Mouse (Mus musculus): ENCODE results near the gene Them7.

Gene Them7

DNA sequence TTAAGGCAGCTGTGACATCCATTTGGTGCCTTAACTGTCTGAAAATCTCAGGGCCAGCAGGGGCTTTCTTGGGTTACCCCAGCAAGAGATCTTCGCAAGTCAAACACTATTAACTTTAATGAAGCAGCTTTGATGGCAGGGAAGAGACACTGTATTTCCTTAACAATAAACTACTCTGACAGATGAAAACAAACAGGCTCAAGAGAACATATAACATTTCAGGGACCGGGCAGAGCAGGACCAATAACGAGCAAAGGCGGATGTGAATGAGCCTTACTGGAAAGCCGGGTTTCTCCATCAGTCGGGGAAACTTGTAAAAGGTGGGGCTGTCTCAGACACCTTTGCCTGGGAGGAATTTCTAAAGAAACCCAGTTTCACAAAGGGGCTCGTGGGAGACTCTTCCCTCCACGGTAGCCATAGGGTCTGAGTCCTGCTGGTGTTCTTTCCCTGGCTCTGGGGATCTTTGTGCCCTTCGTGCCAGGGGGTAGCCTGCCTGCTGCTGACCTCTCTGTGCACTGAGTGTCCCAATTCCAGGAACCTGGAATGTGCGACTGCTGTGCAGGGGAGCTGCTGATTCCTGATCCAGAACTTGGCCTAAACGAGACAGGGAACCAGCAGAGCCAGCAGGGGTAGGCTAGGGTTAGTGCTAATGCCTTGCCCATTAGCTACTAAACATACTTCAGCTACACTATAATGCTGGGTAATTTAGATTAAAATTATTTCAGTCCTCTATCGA is 11.4 kb downstream of the Them7 start:
- DNase-seq: peak; percentile 72

DNA sequence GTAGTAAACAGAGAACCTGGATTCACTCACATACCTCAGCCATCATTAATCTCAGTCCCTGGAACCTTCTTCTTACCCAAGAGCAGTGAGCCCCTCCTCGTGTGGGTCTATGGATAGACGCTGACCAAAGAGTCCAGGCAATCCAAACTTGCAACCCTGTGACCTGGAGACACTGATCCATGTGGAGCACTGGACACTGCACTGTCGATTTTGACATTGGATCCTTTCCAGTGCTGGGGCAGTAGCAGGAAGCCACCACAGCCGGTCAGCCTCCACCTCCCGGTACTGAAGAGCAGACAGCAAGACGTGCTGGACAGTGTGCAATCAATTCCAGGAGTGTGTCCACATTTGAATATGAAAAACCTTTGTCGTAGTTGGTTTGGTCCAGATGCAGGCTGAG is 13.3 kb downstream of the Them7 start:
- DNase-seq: no peak

DNA sequence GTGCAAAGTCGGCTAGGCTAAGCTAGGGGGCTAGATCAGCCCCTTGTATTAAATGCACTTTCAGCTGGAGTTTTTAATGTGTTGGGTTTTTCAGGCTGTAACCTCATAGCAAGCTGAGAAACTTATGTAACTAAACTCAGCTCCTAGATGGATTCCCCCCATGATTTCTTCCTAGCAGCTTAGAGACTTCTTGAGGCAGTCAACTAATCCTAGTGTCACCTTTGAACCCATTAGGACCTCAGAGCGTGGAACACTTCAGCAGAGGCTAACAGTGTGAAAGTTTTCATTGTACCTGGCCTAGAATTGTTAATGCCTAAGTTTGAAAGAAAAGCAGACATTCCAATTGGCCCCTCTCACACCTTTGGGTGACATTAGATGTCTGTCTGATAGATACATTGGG is 13.7 kb downstream of the Them7 start:
- no peak for DNase-seq

DNA sequence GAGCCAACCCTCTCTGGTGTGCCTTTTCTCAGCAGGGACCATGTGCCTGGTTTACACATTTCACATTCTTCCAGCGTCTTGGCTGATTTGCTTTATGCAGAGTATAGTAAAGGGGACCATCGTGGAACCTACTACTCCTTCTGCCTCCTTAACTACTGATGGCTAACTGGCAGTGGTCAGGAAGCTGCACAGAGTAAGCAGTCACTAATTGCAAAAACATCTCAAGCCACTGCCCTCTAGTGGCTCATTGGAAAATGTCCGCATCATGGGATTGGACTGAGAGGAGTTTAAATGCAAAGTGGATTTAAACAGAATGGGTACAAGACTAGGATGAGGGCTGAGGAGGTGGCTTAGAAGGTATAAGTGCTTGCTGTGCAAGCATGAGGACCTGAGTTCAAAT is 14.7 kb downstream of the Them7 start:
- DNase-seq: peak; percentile 49

DNA sequence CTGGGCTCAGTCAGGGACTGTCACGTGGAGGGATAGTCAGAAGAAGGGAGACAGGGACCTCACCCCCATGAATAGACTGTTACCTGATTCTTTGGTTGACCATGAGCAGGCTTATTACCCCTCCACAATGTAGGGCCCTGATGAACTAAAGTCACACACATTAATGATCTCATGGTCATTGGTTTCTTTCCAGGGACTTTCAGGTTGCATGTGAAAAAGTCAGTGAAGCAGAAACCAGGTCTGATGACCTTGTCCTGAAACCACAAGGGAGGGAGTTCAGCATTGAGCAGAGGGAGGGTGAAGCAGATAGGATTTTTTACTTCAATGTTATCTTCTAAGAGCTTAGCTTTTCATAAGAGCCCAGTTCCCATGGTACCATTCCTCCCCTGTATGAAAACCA is 16.5 kb downstream of the Them7 start:
- no peak for DNase-seq

DNA sequence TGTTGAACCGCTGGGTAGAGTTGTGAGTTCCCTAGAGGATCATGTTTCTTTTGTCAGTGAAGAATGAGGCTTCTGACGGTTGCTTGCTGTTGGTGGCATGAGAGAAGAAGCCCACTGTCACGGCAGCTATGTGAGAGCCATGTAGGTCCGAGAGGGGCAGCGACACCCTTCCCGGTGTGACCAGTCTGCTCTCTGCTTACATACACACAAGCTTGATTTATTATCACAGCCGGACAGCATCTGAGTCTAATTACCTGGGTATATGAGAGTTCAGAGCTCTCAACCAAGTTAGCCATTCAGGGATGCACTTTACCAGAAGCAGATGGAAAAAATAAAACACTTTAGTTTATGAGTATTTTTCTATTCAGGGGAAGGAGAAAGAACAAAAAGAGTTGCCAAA is 18.8 kb downstream of the Them7 start:
- DNase-seq: no peak

DNA sequence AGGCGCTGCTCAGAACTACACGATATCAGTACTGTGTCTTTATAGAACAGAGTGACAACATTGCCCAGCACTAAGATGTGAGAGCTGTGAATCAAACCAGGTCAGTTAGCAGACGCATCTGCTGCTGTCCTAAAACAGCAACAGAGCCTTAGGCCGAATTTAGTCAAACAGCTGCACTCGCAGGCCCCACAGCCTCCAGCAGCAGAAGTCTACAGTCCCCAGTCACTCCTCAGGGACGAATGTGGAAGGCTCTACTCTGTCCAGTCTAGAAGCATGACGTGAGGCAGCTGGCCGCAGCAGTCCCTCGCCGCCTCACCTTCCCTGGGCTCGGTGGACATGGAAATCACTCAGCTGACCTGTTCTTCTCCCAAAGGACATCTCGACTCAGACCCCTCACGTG is 20.6 kb downstream of the Them7 start:
- no peak for DNase-seq

DNA sequence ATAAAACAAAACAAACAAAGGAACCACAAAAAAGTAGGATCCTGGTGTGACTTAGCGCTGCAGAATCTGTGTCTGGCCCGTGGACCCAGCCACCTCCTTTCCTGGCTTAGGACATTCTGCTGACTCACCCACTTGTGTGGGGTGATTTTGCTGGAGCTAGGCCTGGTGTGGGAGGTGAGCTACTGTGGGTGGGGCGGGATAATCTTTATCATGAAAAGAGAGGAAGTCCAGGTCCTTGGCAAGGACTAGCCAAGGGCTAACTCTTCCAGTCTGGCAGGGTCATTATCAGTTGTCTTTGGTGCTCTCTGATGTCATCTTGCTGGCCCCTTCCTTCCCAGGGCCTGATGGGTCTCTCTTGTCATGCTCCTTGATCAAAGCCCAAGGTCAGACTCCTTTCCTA is 27.9 kb downstream of the Them7 start:
- no peak for DNase-seq

DNA sequence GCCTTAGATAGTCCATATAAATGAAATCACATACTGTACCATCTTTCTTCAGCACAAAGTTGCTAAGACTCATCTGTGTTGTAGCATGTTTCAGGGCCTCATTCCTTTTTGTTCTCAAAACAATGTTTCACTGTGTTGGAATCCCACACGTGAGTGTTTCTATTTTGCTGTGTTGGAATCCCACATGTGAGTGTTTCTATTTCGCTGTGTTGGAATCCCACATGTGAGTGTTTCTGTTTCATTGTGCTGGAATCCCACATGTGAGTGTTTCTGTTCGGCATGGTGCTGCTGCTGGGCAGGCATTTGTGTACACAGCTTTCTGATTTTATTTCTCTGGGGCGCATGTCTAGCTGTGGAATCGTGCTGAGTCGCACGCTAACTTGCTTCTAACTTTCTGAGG is 28.7 kb downstream of the Them7 start:
- DNase-seq: no peak

DNA sequence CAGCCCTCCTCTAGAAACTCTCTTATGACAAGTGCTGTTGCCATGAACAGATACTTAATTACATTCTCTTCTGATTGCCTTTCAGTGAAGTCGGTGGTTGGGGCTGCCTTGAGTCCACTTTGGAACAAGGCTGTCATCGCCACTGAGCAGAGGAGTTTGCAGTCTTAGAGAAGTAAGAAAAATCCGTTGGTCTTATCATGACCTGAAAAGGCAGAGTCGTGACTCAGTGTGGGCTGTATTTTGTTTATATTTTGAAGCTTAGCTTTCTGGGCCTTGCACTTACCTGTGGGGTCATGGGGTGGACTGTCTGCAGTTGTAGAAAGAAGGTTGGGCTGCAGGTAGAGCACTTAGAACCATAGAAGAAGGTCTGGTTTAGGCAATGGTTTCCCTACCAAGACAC is 31.3 kb downstream of the Them7 start:
- no peak for DNase-seq

DNA sequence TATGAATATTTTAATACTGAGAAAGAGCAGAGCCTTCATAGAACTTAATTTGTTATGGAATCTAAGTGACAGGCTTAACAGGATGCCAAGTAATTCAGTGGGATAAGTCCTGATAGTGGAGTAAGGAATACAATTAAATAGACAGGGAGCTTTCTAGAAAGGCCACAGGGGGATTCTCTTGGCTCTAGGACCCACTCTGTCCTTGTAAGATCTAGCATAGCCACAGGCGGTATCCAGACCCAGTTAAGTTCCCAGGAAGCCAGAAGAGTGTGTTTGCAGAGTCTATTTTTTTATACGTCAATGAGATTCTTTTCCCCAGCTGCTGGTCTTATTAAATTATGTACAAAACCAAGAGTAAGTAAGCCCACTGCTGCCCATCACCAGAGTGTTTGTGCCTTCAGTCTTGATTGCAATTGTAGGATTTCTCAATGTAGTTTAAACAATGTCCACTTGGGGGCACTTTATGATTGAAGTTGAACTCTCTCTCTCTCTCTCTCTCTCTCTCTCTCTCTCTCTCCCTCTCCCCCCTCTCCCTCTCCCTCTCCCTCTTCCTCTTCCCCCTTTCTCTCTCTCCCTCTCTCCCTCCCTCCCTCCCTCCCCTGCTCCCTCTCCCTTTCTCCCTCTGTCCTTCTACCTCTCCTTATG is 32.4 kb downstream of the Them7 start:
- no peak for DNase-seq

DNA sequence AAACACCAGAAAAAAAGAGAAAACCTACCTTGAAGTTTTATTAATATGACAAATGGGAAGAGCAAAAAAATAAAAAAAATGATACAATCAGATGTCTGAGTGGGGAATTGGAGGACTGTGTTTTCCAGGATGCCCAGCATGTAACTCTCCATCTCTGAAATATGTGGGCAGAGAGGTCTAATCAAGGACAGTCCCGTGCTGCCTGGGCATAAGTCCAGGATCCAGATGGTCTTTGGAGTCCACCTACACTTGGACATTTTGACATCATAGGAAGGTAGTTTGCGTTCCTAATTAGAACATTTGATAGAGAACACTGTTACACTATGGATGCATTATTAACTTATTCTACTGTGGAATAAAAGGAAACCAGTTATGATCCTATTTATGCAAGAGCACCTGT is 33.3 kb downstream of the Them7 start:
- no peak for DNase-seq

DNA sequence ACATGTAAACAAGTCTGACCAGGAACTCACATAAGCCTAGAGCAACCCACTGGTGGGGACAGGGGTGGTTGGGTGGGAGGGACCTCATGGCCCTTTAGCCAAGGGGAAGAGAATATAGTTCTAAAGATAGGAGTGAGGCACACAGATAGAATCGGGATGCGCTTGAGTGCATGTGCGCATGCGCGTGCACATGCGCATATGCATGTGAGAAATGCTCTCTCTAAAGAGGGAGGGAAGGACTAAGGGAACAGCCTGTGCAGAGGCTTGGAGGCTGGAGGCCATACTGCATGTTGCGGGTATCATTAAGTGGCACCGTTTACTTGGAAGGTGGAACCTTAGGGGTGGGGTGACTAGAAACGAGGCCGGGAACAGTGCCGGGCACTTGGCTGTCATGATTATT is 37.2 kb downstream of the Them7 start:
- DNase-seq: no peak

DNA sequence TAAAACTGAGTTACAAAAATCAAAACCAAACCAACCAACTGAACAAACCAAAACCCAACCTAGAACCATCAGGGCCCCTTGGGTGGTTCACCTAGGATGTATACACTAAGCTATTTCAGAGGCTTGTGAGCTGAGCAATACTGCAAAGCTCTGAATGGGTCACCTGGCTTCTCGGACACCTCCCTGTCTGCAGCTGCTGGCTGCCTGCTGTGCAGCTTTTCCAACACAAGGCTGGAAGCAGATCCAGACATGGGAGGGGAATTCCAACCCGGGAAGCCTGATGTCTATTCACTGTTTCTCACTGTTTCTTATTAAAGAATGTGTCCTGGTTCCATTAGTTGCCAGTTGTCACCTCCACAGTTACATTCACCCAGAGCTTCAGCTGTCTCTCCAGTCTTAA is 39.1 kb downstream of the Them7 start:
- DNase-seq: no peak

DNA sequence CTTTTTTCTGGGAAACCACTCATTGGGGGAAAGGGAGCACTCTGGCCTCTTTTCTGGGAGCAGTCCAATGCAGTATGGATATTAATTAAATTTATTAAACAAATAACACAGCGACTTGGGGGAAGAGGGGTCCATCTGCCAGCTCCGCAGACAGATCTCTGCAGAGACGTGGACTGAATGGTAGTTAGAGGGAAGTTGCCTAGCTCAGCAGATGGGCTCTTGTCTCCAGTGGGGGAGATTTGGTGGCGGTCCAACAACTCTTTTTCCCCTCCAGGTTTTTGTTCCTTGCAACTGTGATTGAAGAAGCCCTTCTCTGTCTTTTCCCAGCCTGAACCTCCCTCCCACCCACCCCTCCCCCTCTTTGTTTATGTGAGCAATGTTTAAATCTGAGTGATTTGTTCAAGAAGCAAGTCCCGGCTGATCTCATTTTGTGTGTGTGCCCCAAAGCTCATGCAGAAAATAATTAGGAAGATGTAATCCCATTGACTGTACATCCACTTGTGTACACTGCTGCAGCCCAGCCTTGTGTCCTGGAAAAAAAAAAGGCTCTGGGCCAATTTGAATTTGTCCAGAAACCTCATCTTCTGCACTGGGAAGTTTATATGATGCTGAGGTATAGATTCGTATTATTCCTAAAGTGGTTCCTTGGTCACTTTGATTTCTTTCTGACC is 58.4 kb downstream of the Them7 start:
- no peak for DNase-seq

DNA sequence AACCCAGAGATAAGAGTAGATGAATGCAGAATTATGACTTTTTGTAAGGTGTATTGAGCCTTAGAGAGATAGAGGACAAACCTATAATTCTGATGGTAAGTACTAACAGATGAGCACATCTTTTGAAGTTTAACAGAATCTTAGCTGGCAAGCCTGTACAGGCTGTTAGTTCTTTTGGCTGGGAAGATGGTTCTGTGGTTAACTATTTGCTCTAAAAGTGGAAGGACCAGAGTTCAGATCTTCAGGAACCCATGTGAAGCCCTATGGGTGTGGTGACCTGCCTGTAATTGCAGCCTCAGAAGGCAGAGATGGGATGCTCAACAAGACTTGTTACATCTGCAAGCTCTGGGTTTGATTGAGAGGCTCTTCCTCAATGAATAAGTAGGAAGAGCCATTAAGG is 59.7 kb downstream of the Them7 start:
- DNase-seq: peak; percentile 8

DNA sequence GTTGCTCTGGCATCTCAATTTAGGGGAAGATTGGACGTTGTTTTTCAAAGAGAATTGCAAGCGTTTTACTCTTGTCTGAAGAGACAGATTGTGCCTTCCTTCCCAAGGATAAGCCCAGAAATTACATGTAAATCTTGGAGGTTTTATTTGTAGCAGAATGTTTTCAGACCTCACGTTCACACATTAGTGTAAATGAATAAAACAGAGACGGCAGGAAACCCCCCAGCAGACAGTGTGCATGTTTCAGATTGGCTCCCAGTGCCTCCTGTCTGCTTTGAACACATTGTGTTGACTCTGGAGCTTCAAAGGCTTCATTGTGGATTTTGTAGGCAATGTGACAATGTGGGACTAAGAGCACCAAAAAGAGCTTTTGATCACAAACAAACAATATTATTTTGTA is 60.7 kb downstream of the Them7 start:
- no peak for DNase-seq

DNA sequence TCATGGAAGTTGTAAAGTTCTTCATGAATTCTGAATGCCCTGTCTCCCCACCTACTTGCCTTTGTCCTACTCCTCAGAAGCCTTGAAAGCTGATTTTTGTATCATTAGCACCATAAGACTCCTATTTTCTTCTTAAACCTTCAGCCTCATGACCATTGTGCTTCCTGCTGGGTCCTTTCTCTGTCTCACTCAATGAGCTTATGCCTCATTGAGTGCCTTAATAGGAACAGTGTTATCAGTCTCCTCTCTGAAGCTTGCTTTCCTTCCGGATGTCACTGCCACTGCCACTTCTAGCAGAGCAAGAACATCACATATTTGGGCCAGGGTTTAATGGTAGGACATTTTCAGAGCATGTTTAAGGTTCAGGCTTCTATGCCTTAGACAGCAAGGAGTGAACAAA is 71.7 kb downstream of the Them7 start:
- DNase-seq: no peak

DNA sequence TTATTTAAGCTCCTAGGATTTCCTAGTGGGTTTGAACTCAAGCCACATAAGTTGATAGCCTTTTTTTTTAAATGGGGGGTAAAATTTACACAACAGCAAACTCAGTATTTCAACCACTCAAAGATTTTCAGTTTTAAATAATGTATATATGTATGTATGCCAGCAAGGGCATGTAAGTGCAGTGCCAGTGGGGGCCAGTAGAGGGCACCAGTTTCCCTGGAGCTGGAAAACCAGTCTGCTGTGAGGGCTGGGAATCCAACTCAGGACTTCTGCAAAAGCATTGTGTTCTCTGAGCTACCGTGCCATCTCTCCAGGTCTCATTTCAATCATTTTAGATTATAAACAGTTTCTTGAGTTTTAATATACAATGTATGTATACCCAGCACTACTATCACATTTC is 74.8 kb downstream of the Them7 start:
- no peak for DNase-seq

DNA sequence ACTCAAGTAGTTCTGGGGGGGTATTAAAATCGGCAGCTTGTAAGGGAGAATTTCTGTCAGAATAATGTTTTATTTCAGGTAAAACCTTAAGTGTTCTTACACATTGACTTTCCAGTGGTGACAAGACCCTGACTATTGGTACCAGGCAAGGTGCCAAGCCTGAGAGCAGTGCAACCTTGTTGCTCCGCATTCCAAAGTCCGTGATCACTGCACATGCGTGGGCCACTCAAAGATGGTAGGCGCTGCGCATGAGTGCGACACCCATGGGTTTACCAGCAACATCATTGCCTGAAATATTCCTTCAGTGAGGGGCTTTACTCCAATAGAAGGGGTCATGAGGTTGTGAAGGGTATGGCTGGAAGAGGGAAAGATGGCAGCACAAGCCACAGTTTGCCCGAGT is 77.0 kb downstream of the Them7 start:
- DNase-seq: no peak

DNA sequence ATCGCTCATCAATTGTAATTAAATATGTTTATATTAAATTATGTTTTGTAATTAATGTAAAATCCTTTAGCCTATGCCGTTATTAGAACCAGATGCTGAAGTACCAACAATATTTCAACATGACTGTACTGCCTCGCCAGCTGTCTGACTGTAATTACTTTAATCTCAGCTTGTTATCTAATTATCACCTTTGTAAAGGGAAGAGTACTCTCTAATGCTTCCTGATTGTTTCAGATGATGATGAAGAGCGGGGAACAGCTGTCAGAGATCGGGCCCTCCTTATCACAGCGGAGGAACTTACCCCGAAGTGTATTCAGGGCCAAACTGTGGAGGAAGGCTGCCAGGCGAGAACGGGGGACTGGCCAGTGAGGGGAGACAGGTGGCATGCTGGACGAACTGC is 77.4 kb downstream of the Them7 start:
- no peak for DNase-seq

DNA sequence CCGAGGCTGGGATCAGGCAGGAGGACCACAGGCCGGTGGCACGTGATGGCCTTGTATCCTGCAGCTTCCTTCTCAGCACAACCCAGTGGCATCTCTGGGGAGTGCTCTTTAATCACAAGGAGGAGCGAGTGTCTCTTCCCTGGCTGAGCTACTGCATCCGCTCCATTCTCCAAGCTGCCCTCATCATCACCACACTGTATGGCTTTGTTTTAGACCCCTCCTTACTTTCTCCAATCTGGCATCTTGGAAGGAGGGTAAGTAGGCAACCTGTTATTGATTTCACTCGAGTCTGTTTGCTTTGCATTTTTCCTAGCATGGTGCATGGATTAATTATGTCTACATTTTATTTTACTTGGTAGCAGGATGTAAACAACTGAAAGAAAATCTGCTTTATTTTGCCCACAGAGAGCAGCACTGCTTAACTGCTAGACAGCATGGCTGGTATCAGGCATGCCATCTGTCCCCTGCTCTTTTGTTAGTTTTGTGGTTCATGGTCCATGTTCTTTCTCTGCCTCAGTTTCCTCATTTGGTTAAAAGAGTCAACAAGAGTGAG is 79.9 kb downstream of the Them7 start:
- no peak for DNase-seq

DNA sequence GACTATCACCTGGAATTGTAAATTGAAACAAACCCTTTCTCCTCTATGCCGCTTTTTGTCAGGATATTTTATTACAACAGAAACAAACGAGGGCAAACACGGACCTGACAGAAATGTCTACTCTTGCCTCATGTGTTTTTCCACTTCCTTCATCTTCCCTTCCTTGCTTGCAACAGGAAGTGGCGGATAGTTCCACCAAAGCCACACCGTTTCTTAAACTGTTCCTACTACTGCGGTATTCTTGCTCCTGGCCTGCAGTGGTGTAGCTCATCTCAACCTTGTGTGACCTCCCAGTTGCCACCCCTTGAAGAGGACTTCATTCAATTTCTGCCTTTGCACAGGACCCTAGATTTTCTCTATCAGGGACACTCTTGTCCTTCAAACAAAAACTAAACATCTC is 81.8 kb downstream of the Them7 start:
- no peak for DNase-seq

DNA sequence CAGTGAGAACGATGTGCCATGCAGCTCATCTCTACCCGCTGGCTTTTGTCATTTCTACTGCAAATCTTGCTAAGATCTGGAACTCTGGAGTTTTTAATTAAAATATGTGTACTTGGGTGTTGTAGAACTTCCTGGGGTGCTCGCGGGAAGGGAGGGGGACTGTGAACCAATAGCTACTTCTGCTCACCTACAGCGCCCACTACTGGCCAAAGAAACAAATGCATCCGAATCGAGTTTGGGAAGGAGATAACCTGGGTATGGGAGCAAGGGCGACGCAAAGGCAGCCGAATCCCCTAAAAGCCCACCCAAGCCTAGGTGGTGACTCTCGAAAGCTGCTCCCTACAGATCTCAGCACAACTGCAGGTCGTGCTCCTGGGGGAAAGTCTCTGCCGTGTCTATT is 87.3 kb downstream of the Them7 start:
- no peak for DNase-seq

All from kidney, adult 11 months (tissue).